Mouse (Mus musculus): ENCODE measurements at regions not wholly inside any gene's neighbourhood (a gene's known extent, or its start where the extent isn't known, plus 50 kb on each side); places are given as distances from the start of the nearest gene placed in this dataset.

GRCm38 (mm10) chr5:4697346-4698095, 60.3 kb downstream of the Fzd1 start:
- in situ Hi-C loops (cut with MboI, MseI), result no loop called here

- in situ Hi-C loops (cut with MboI, MseI), result no loop called here
Observed at GRCm38 (mm10) chr5:4696701-4697100, 61.1 kb downstream of the Fzd1 start.

GRCm38 (mm10) chr5:4689130-4689529, 68.7 kb downstream of the Fzd1 start:
- in situ Hi-C loops (cut with MboI, MseI), result no loop called here

GRCm38 (mm10) chr5:4675316-4675715, 82.5 kb downstream of the Fzd1 start:
- in situ Hi-C loops (cut with MboI, MseI), result no loop called here

DNA sequence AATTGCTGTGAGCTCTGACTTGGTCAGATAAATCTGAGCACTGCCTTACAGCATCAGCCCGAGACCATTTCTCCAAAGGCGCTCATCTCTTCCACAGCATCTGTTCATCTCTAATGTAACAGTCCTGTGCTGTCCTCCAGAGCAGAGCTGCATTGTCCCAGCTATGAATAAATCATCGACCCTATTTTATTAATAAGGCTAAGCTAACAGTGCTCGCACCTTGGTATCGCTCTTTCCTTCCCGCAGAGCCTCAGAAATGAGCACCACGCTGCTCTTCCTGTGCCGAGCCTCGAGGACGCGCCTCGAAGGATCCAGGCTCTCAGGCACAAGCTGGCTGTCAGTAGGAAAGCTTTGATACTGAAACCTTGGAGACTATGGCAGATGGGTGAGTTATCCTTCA, 91.5 kb downstream of the Fzd1 start:
- in situ Hi-C loops (cut with MboI, MseI), result no loop called here

DNA sequence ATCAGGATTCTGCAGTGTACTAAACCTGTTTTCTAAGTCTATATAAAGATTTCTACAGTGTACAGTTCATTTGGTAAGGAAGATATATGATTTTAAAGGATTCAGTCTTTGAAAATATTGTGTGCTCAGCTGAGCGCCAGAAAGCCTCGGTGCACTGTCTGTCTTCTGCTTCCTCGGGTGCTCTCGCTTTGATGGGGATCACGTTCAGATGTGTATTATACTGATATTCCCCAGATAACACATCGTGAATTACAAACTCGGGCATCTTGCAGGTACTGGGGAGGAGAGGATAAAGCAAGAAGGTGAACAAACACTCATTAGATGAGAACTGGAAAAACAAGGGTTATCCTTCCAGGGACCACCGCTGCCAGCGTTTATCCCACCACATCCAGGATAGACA, 91.9 kb downstream of the Fzd1 start:
- in situ Hi-C loops (cut with MboI, MseI), result no loop called here

DNA sequence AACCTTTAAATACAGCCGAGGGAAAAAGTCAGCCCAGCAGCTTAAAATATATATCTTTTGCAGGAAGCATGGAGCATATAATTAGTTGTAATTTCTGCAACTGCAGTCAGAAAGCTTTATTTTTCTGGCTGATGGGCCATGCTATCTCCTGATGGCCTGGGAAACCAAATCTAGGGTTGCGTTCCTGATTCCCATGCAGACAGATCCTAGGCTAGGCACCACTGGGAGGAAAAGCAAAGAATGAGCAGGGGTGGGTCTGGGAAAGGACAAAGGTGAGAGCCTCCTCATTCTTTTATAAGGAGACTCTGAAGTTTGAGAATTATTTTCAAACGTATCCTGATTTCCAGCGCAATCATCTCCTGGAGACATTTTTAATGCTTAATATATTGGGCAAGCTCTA, 92.9 kb downstream of the Fzd1 start:
- in situ Hi-C loops (cut with MboI, MseI), result no loop called here

DNA sequence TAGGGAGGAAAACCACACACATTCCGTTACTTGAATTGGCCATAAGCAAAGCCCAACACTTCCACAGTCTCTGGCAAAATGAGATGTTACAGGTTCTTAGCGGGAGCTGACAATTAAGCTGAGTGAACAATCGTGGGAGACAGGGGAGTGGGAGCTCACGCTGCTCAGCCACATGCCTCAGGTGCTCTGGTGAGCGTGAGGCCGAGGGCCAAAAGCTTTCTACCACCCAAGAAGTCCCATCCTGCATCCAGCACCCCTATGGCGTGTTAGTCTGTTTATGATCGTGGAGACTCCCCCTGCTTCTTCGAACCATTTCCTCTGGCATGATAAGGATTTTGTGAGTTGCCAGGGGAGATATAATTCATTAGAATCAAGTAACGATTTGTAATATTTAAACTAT, 93.3 kb downstream of the Fzd1 start:
- in situ Hi-C loops (cut with MboI, MseI), result no loop called here

DNA sequence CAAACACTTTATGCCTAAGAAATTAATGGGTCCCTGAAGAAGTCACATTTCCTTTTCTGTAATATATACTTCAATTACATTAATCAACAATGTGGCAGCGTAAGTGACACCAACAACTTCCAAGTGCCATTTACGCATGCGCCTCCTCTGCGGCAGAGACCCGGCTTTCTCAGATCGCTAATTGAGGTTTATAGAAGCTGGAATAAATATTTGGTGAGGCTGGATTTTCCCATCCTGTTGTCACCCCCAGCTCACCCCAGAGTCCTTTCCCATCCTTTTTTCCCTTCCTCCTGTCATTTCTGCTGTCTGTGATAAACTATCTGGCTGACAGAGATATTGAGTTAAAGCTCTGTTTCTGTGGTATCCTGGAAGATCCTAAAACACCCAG, 95.6 kb downstream of the Fzd1 start:
- in situ Hi-C loops (cut with MboI, MseI), result no loop called here

GRCm38 (mm10) chr5:4661420-4662197, 96.2 kb downstream of the Fzd1 start:
- in situ Hi-C loops (cut with MboI, MseI), result no loop called here

- in situ Hi-C loops (cut with MboI, MseI), result no loop called here
Observed at GRCm38 (mm10) chr5:4657982-4658381, 99.9 kb downstream of the Fzd1 start.

DNA sequence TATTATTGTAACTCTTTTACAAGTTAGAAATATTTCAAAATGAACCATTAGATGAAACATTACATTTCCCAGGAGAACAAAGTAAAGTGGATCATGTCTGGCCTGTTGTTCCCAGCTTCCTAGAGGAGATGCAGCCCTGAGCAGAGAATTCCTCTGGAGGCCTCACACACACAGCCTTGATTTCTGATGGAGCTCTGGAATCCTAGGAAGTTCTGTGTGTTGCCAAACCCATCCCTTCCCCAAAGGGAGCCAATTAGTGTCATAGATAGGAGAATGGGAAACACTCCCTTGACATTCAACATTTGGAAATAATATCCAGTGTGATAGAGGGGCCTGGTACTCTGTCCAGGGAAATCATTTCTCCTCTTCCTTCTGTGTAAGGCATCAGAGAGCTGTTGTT, 103.6 kb downstream of the Fzd1 start:
- in situ Hi-C loops (cut with MboI, MseI), result no loop called here

DNA sequence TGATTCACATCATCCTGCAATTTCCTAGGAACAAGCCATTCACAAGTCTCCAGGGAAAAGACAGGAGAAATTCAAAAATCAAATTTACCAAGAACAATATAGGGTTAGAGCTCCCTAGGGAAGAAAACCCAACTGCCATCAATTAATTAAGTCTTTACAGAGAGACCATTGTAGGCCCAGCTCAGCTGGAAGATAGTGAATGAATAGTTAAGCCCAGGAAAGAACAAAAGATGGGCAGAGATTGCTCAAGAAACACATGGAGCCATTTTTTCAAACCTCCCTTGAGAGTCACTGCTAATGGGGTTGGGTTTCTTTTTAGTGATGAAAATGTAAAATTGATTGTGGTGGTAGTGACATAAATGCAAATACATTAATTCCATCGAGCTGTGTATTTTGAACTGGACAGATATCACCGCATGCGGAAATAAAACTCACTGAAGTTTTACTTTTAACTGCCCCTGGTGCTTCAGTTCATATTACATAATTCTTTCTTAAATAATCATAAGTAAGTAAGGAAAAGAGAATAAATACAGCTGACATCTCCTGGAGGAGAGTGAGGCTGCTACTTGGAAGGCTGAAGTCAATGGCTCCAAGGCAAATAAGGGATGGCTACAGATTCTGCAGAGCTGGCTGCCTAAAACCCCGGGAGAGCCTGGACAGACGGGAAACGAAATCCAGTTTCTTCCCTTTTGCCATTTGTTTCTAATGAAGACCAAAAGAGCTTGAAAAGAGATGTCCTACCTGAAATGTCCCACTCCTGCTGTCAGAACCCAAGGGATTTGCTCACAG, 106.5 kb downstream of the Fzd1 start:
- in situ Hi-C loops (cut with MboI, MseI), result no loop called here

- in situ Hi-C loops (cut with MboI, MseI), result no loop called here
Observed at GRCm38 (mm10) chr5:4650709-4651108, 107.1 kb downstream of the Fzd1 start.

DNA sequence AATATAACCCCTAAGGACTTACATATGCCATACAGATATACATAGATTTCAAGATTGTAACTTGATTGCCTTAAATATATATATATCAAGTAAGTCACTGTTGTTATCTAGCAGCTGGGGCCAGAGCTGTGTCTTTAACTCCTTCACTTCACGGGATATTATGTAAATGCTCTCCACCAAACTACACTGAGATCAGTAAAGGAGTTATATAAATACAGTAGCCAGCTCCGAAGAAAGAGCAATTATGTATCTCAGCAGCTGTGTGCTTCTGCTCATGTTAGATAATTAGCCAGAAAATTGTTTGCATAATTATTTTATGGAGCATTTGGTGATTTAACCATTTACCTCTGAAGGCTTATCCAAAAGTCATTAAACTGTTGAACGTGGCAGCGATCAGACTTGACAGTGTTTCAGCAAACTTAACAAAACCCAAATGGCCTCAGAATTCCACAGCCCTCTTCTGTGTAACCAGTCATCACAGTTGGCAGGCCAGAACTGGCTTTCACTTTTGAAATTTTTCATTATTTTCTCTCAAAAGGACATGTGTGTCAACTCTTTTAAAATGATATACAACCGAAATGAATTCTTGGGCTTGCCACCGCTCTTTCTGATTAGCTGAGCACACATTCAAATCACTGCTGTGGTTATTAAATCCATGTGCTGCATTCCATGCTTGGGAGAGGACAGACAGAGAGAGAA, 107.8 kb downstream of the Fzd1 start:
- in situ Hi-C loops (cut with MboI, MseI), result no loop called here

GRCm38 (mm10) chr5:4641041-4641440, 116.8 kb downstream of the Fzd1 start:
- in situ Hi-C loops (cut with MboI, MseI), result no loop called here

GRCm38 (mm10) chr5:4633763-4634162, 124.1 kb downstream of the Fzd1 start:
- in situ Hi-C loops (cut with MboI, MseI), result no loop called here

GRCm38 (mm10) chr5:4625206-4625605, 132.6 kb downstream of the Fzd1 start:
- in situ Hi-C loops (cut with MboI, MseI), result no loop called here

DNA sequence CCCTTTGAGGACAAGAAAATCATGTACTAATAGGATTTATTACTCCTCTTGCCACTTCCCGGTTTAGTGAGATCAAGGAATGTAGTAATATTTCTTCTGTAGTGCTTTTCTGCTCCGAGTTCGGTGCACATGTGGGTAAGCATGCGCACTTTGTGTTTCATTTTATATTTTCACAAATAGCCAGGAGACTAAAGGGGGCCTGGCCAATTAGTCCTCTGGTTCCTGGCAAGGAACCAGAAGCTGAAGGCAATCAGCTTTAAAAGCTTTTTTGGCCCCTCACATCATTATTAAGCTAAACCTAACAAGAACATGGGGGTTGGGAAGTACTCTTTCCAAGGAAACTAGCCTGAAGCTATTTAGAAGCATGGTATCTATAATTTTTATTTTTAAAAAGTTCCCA, 134.2 kb downstream of the Fzd1 start:
- in situ Hi-C loops (cut with MboI, MseI), result no loop called here

- in situ Hi-C loops (cut with MboI, MseI), result no loop called here
Observed at GRCm38 (mm10) chr5:4620513-4621210, 137.2 kb downstream of the Fzd1 start.

- in situ Hi-C loops (cut with MboI, MseI), result loop anchor here (10.0 kb wide), 1 partner anchor 1040 kb away; no protein-coding TSS in a partner anchor
Observed at GRCm38 (mm10) chr5:4615233-4615632, 142.6 kb downstream of the Fzd1 start.
